Mouse (Mus musculus) kidney, adult 10 weeks (tissue): ENCODE measurements around the gene Gda. TPM values are rescaled to one million over a fixed set of nuclear protein-coding genes. Genes with fewer than 3 reads are reported as not detected.

Experiments used
- polyA plus RNA-seq: library from polyadenylated mRNA; stranded (reverse); fragments of 350-450 nt; fragmentation: Illumina TruSeq; extraction: RNeasy Lipid Tissue Mini Kit (QIAGEN cat#74804); gene quantifications from one replicate; pipeline ENCODE4 v1.2.3, GENCODE M21; 2014; ENCODE audit warnings: low read depth, low replicate concordance

Gda gene
- polyA plus RNA-seq: 9.3 TPM

GRCm38 (mm10) chr19:21473345-21473744 is at the start of gene Gda:
TSS of gene Gda (minus strand) at chr19:21473445.

Other genes with a start within 250 kb of the Gda start
- gene Zfand5, start 201.2 kb downstream of the Gda start, polyA plus RNA-seq: 190 TPM
- gene 1110059E24Rik, start 179.5 kb upstream of the Gda start, polyA plus RNA-seq: 61.5 TPM
- gene Abhd17b, start 179.7 kb upstream of the Gda start, polyA plus RNA-seq: 84.7 TPM